Mouse (Mus musculus) midbrain, postnatal 0 days (tissue): Measurements from ENCODE around the gene Slc25a5. TPM values are rescaled to one million over a fixed set of nuclear protein-coding genes. Genes with fewer than 3 reads are reported as not detected.

Experiments
- ATAC-seq: fragments of 200-750 bp; cut with Nextera tagmentation; 2 replicates; pipeline ENCODE4 v1.8.0; 2017; ENCODE audit warnings: moderate number of reproducible peaks, mild to moderate bottlenecking, moderate TSS enrichment, moderate library complexity; ENCODE audit not compliant: low FRiP score
- DNase-seq: peaks from one replicate; pipeline ENCODE4 v3.0.0-alpha.2; 2015; ENCODE audit warnings: low spot score
- H3K27ac ChIP-seq: fragments of 300-500 bp; sonication (generic); 2 replicates; pipeline ENCODE4 v1.5.1; 2014; ENCODE audit warnings: low read depth, mild to moderate bottlenecking, low read length, mixed read lengths
- H3K27me3 ChIP-seq: fragments of 300-500 bp; sonication (generic); 2 replicates; pipeline ENCODE4 v1.6.1; 2014; ENCODE audit warnings: low read length, control low read depth, mixed read lengths; ENCODE audit not compliant: insufficient read depth
- H3K36me3 ChIP-seq: fragments of 300-500 bp; sonication (generic); 2 replicates; pipeline ENCODE4 v1.6.1; 2014; ENCODE audit warnings: low read length, control low read depth, mixed read lengths; ENCODE audit not compliant: insufficient read depth
- H3K4me1 ChIP-seq: fragments of 300-500 bp; sonication (generic); 2 replicates; pipeline ENCODE4 v1.6.1; 2014; ENCODE audit warnings: mild to moderate bottlenecking, control low read depth, antibody characterized with exemption, low read length, mixed read lengths; ENCODE audit not compliant: insufficient read depth
- H3K4me2 ChIP-seq: fragments of 300-500 bp; sonication (generic); 2 replicates; pipeline ENCODE4 v1.6.1; 2014; ENCODE audit warnings: low read depth, mild to moderate bottlenecking, low read length, mixed read lengths; ENCODE audit not compliant: poor library complexity, severe bottlenecking
- H3K4me3 ChIP-seq: fragments of 300-500 bp; sonication (generic); 2 replicates; pipeline ENCODE4 v1.5.1; 2014; ENCODE audit warnings: low read depth, mild to moderate bottlenecking, low read length, moderate library complexity
- H3K9ac ChIP-seq: fragments of 300-500 bp; sonication (generic); replicated peaks from 2 replicates; pipeline ENCODE4 v1.6.1; 2014; ENCODE audit warnings: mild to moderate bottlenecking, low read length, moderate library complexity, mixed read lengths; ENCODE audit not compliant: poor library complexity, severe bottlenecking
- H3K9me3 ChIP-seq: fragments of 300-500 bp; sonication (generic); 2 replicates; pipeline ENCODE4 v1.6.1; 2016; ENCODE audit warnings: low read length, control low read depth
- CTCF ChIP-seq: IDR thresholded peaks from 2 replicates; pipeline ENCODE4 v1.5.1; 2016; ENCODE audit warnings: antibody characterized with exemption, mild to moderate bottlenecking
- whole genome bisulfite sequencing: fragments of 180-500 bp; shearing (Covaris S2); extraction: QIAGEN DNeasy Blood & Tissue Kit; methylation state at CpG from one replicate; pipeline ENCODE4 v1.1.7; 2014; 5-methylcytosine and 5-hydroxymethylcytosine counted together
- polyA plus RNA-seq: library from polyadenylated mRNA; unstranded; fragments of >200 nt; fragmentation: Nextera tagmentation; extraction: Ambion mirVana; gene quantifications from 2 replicates; pipeline ENCODE4 v1.2.1, GENCODE M21; 2015
- total RNA-seq: library from RNA; depleted of rRNA; stranded (reverse); fragments of >200 nt; gene quantifications from 2 replicates; pipeline ENCODE4 v1.2.3, GENCODE M21; 2014

The Slc25a5 gene
- total and polyA plus RNA-seq, 2 experiments from 2014 or later, result 392 to 483 TPM

DNA sequence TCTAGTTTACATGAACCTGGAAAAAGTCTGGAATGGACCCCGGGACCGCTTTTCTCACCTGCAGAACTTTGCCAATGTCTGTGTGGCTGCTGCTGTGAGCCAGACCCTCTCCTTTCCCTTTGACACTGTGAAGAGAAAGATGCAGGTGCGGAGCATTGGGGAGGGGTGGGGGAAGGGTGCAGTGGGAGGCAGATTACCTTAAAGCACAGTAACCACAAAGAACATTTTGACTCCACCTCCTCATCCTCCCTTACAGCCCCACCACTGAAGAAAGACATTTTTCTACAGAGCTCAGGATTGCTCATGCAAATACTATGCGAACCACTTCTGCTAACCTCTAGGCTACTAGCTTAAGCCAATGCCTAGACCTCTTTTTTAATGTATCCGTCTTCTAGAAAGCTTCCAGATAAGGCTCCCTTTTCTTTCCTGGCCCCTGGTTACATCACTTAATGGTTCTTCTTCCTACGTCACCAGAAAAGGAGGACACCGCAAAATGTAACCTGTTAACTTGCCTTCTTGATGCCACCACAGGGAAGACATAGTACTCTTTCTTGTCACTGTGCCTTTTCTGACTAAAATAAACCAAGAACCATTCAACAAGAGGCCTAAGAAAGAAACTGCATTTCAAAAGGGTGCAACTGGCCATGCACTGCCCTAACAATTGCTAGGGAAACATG lies 37.5 kb upstream of the Slc25a5 start:
- WGBS, result 73% methylated on average over 7 of the region's 7 CpGs
- Histone ChIP-seq H3K4me3 (no peak overlapping the region), H3K9me3 (no peaks in the 10 kb centered on the region), H3K9ac (no peak overlapping the region), H3K27me3 (no peaks in the 10 kb centered on the region), H3K4me1 (no peaks in the 10 kb centered on the region), H3K27ac (no peak overlapping the region), H3K4me2 (no peak overlapping the region), H3K36me3 (no peaks in the 10 kb centered on the region)
- ATAC-seq (no peak), DNase-seq (no peak)
- no peak for TF ChIP-seq CTCF

GRCm38 (mm10) chrX:36758566-36758965 lies 36.9 kb upstream of the Slc25a5 start:
- no peaks in the 10 kb centered on the region for H3K4me1 ChIP-seq
- no peaks in the 10 kb centered on the region for H3K27me3 ChIP-seq
- H3K36me3 ChIP-seq, result no peaks in the 10 kb centered on the region
- H3K4me2 ChIP-seq, result no peak overlapping the region
- no peak overlapping the region for H3K4me3 ChIP-seq
- H3K27ac ChIP-seq, result no peak overlapping the region
- no peak for DNase-seq
- H3K9ac ChIP-seq, result no peak overlapping the region
- WGBS, result 67% methylated on average over 6 of the region's 6 CpGs
- TF ChIP-seq CTCF, result no peak
- no peak for ATAC-seq
- no peaks in the 10 kb centered on the region for H3K9me3 ChIP-seq

DNA sequence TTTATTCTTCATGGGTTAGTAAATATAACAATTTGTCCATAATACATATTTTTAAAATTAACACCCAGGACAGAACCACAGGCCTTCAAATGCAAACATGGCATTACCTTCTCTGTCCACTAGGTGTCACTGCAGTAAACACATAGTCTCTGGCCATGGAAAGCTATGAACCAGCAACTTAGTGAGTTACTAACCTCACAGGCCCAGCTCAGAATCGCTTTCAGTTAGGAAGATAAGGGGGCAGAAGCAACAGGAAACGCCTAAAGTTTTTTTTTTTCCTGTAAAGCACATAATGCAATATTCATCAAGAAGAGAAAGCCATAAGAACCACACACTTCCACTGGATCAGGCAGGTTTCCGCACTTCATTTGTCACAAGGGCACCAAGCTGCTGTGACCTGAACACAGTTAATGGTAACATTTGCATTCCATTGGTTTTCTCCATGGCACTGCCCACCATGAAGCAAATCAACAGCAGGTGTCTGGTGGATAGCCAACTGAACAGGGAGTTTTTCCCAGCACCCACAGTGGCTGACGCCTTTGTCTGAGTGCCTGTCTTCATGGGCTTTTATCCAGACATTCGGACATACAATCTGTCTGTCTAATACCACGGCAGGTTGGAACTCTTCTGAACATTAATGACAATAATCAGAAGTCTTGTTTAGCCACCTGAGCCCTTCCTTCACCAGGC lies 34.4 kb upstream of the Slc25a5 start:
- 0 out of 2 replicates have a peak overlapping the region, but pooled peaks have one; percentile 12 for H3K27ac ChIP-seq
- H3K9me3 ChIP-seq, result no peaks in the 10 kb centered on the region
- peak; percentile 77 for TF ChIP-seq CTCF
- no peak overlapping the region for H3K9ac ChIP-seq
- ATAC-seq (no peak), DNase-seq (peak; percentile 65)
- no peaks in the 10 kb centered on the region for H3K36me3 ChIP-seq
- no peak overlapping the region for H3K4me2 ChIP-seq
- WGBS, result 35% methylated on average over 6 of the region's 6 CpGs
- H3K4me1 ChIP-seq, result no peaks in the 10 kb centered on the region
- H3K4me3 ChIP-seq, result no peak overlapping the region
- H3K27me3 ChIP-seq, result no peaks in the 10 kb centered on the region

DNA sequence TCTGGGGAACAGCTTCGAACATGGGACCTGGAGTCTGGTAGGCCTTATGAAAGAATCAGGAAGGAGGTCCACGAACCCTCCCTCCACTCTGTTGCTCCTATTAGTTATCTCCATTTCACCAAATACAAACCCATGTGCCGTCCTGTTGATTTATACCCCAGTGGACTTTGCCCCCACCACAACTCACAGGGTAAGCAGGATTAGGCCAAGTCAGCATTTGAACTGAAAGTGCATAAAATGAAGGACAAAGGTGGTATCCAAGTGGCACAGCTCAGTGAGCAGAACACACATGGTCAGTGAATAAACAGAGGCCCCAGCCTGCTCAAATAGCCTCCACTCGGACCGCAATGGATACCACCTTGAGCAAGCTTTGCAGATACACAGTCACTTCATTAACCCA lies 33.2 kb upstream of the Slc25a5 start:
- no peaks in the 10 kb centered on the region for H3K36me3 ChIP-seq
- no peaks in the 10 kb centered on the region for H3K9me3 ChIP-seq
- TF ChIP-seq CTCF, result no peak
- DNase-seq (no peak), ATAC-seq (no peak; the same call in 1 of the 2 replicates)
- H3K4me2 ChIP-seq, result no peak overlapping the region
- no peak overlapping the region for H3K4me3 ChIP-seq
- H3K27me3 ChIP-seq, result no peaks in the 10 kb centered on the region
- WGBS, result 67% methylated on average over 5 of the region's 5 CpGs
- H3K27ac ChIP-seq, result no peak overlapping the region
- H3K4me1 ChIP-seq, result no peaks in the 10 kb centered on the region
- H3K9ac ChIP-seq, result no peak overlapping the region

GRCm38 (mm10) chrX:36762894-36763293 lies 32.6 kb upstream of the Slc25a5 start:
- H3K4me2 ChIP-seq, result no peak overlapping the region
- 56% methylated on average over 4 of the region's 4 CpGs for WGBS
- no peak overlapping the region for H3K9ac ChIP-seq
- no peak for TF ChIP-seq CTCF
- H3K27me3 ChIP-seq, result no peaks in the 10 kb centered on the region
- H3K4me3 ChIP-seq, result no peak overlapping the region
- DNase-seq, result no peak
- no peak for ATAC-seq
- no peaks in the 10 kb centered on the region for H3K36me3 ChIP-seq
- no peaks in the 10 kb centered on the region for H3K9me3 ChIP-seq
- no peak overlapping the region for H3K27ac ChIP-seq
- no peaks in the 10 kb centered on the region for H3K4me1 ChIP-seq

GRCm38 (mm10) chrX:36763298-36763933 lies 32.0 kb upstream of the Slc25a5 start:
- no peak for ATAC-seq
- H3K4me2 ChIP-seq, result no peak overlapping the region
- 40% methylated on average over 11 of the region's 11 CpGs for WGBS
- peak; percentile 21 for DNase-seq
- peak overlapping the region; percentile 48; the same call in 1 of the 2 replicates for H3K27ac ChIP-seq
- H3K27me3 ChIP-seq, result no peaks in the 10 kb centered on the region
- H3K36me3 ChIP-seq, result no peaks in the 10 kb centered on the region
- TF ChIP-seq CTCF, result no peak
- no peaks in the 10 kb centered on the region for H3K4me1 ChIP-seq
- no peak overlapping the region for H3K4me3 ChIP-seq
- no peak overlapping the region for H3K9ac ChIP-seq
- H3K9me3 ChIP-seq, result no peaks in the 10 kb centered on the region
